Mouse (Mus musculus) kidney, postnatal 14 days (tissue): ENCODE measurements around the gene B3gntl1.

Source experiments
- DNase-seq: peaks from one replicate; pipeline ENCODE4 v3.0.0; 2022; ENCODE audit warnings: mixed read lengths

Gene B3gntl1

DNA sequence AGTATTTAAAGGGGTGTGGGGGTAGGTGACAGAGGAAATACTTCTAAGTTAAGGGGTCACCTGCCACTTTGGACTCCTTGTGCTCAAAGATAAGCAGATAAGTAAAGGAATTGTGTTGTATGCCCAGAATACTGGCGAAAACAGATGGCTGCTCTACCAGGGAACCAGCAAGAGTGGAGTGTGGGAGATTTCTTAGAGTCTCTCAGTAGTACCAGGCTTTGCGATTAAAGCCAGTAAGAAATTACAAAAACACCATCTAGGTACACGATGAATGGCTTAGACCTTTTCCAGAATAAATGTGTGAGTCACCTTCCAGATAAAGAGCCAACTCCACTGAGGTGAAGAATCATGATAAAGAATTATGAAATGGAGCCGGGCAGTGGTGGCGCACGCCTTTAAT is 27.6 kb downstream of the B3gntl1 start:
- DNase-seq = no peak

DNA sequence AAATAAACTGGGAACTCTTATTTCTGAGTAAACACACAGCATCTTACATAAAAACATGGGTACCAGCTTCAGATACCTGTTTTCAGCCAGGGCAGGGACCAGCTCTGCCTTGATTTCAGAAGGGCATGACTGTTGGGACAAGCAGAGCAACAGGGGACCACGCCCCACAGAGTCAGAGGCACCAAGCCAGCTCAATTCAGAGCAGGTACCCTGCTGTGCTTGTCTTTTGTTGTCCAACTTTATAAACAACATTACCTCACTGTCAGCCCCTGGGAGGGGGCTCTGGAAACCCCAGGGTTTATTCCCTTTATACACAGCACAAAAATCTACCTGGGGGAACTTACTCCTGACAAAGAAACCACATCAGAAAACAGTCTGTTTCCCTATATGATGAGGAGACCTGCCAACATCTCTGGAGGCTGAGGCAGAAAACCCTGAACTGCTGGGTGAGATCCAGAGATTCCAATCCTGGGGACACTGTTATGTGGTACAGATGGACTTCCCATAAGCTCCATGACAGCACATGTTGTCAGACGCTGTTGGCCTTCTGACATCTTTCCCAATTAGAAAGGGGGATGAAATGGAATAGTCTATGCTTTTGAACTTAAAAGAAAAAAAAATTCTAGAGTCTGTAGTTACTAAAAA is 31.3 kb downstream of the B3gntl1 start:
- DNase-seq = no peak

DNA sequence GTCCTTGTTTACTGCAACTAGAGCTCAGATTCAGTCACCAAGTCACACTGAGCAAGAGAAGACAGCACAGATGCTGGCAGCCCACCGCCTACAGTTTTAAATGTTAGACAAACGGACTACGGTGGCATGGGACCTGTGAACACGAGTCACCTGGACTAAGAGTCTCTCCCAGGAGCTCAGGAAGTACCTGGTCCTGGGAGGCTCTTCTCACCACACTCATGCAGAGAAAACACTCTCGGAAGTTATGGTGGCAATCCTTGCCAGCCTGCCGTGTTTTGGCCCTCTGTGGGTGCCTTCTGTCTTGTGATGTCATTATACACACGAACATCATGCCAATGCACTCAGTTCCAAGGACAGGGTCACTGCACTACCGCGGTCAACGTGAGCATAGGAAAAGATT is 36.3 kb downstream of the B3gntl1 start:
- no peak for DNase-seq

DNA sequence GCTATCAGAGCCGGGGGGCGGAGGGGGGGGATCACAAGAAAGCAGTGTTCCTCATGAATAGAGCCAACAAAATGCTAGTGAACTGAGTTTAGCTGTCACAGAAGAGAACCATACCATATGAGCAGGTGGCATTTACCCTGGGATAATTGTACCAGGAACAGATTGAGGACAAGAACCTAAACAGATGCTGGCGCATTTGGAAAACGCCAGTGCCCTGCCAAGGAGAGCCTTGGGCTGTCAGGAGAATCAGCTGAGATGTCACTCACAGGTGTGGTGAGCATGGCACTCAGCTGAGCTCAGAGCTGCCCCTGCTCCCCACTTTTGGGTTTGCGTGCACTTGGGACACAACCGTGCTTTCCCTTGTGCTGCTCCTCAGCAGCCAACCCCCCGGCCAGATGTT is 41.5 kb downstream of the B3gntl1 start:
- DNase-seq = no peak

DNA sequence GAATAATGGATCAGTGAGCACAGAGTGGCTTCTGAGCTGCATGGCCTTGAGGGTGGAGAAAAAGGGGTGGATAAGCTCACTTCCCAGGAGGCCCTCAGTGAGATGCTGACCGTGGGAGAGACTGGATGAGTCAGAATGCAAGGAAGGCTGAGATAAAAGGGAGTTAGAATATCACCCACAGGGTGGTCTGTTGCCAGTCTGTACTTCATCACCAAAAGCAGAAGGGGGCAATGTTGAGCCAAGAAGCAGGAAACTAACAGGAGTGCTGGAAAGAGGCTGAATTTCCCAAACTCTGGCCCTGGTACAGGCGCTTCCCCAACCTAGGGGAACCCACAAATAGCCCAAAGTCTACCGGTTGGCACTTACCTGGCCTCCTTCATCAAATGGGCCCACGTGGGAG is 42.5 kb downstream of the B3gntl1 start:
- no peak for DNase-seq

DNA sequence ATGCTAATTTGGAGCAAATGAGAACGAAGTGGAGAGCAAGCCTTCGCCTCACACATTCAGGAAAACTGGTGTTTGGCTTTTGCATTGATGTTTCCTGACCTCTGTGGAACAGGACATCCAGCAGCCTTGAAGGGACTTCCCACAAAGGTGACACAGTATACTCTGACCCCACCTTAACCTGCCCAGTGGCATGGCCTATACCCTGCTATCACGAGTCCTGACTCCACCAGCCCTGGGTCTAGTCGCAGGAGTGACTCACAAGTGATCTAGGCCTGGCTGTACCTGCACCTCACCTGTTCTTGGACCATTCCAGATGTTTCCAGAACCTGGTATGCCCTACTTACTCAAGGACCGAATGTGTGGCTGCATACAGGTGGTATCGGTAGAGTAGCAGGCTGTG is 43.4 kb downstream of the B3gntl1 start:
- DNase-seq = no peak

DNA sequence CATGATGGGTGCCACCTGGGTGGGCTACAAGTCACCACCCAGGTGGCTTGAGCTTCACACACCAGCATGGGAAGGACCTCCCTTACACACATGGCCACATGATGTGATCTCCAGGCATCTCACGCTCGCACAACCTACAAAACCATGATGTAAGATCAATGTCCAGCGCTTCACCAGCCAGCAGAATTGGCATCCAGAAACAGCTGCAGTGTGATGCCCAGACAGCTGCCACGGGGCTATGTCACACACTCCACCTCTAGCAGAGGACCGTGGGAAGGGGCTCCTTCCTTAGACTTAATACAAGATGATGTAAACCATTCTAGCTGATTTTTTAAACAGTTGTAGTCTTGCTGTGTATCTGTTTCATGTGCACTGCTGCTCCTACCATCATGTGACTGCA is 45.4 kb downstream of the B3gntl1 start:
- no peak for DNase-seq

DNA sequence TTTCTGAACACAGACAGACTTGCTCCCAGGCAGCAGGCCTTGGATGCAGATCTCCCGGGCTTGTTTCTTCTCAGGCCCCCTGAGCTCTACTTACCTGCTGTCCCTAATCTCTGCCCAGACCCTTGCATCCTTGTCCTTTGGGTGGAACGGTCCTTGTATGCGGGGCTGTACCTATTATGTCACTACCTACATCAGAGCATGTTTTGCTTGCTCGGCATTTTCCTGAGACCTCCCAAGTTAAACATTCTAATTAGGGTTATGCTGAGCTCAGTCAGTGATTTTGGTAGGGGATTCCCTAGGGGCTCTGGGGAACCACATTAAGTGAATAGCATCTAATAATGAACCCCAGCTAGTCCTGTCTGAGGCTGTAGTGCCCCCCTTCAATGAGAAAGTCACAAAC is 47.9 kb downstream of the B3gntl1 start:
- no peak for DNase-seq

DNA sequence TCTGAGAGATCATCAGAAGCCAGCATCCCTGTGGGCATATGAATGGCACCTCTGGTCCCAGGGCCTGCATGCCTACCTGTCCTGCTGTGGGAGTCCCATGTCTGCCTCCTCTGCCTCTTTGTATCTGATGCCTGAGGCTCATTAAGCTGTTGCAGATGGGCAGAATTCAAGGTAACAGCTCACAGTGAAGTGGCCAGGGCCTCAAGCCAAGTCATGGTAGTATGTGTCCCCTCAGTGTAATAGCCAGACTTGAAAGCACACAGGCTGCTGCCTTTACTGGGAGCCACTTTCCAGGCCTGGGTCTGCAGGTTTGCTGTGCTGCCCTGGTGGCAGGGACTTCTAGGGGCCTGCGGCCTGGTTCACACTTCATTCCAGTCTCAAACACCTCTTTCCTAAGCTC is 55.6 kb downstream of the B3gntl1 start:
- no peak for DNase-seq

DNA sequence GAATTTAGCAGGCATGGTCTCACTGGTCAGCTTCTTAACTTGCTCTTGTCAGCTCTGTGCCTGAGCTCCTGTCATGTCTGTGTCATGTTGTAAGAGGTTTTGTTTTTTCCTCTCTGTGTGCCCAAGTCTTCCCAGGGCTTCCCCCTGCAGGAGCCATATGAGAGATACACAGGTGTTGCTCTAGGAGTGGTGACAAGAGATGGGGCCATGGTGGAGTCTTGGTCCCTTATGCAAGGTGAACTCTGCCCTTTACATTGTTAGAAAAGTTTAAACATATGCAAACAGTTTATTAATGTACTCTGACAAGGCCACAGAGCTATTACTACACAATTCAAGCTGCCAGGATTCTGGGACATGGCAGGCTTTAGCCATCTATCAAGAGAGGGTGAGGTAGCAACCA is 56.5 kb downstream of the B3gntl1 start:
- no peak for DNase-seq

DNA sequence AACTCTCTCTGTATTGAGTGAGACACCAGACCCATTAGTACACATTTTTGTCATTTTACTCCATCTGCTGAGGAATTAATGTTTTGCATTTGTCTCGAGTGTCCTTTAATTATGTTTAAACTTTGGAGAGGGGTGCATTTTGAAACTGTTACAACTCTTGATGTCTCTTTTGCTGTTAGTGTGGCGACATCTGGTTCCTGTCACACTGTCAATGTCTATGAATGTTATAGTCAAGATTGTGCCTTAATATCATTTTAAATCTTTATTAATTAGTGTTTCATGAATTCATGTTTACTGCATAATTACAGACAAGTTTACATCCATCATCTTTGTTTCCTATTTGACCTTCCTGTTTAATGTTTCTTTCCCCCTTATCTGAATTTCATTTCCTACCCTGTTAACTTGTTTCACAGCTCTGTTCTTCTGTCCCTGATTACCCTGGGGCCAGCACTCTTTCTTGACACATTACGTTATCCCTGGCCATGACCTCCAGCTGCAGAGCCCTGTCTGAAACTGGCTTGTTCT is 56.9 kb downstream of the B3gntl1 start:
- DNase-seq = peak; percentile 24

DNA sequence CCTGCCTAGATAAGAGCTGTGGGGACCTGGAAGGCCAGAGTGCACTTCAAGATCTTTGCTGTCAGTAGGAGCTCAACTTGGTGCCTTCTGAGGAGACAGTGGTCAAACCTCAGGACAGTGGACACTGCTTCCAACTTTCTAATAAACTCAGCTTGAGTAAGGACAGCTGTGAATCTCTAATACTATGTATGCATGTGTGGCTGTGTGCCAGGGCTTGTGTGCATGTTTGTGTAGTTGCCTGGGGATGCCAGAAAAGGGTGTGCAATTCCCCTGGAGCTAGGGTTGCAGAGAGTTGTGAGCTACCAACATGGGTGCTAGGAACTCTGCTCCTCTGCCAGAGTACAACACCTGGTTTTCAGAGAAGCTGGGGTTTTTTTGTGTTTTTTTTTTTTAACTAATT is 62.0 kb downstream of the B3gntl1 start:
- no peak for DNase-seq

DNA sequence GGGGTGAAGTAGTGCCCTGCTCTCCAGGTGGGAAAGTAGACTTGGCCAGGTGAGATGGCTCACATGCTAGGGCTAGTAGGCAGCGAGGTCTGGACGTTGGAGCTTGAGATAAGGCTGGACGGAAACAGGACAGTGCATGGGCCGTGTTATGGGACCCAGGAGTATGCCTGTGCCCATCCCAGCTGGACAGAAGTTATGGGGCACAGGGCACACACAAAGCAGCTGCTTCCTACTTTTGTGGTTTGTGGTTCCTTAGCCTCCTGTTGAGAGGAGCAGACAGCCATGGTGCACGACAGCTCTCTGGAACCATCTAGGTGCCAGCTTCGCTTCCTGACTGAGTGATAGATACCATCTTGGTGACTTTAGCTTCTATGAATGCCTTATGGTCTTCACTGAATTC is 67.3 kb downstream of the B3gntl1 start:
- DNase-seq = no peak

DNA sequence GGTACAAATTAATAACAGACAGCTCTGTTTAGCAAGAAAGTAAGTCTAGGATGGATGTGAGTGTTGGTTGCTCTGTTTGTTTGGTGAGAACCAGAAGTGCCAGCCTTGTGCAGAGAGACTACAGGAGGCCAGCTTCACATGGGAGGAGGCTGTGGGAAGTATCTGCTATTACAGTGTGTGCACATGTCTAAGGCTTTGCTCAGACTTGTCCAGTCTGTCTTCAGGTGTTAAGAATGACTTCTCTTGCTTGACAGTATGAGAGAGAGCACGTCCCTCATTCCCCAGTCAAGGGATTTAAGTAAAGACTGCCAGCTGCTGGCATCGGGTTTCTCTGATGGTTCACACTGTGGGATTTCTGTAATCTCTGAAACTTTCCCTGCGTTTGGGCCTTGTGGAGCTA is 71.5 kb downstream of the B3gntl1 start:
- DNase-seq = no peak

DNA sequence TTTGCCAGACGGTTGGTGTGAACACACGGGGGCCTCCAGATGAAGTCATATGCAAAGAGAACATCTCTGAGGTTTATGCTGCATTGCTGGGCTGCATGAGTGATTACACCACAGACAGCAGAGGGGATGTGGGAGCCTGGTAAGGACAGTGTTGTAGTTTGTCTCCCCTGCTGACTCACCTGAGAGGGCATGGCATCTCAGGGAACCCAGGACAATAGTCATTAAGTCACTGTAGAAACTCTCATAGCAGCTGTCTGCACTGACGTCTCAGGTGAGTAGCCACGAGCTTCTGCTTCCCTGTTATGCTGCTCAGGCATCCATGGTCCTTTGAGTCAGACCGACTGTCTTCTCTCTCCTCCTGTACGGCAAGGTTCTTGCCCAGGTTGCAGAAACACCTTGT is 75.7 kb downstream of the B3gntl1 start:
- no peak for DNase-seq

DNA sequence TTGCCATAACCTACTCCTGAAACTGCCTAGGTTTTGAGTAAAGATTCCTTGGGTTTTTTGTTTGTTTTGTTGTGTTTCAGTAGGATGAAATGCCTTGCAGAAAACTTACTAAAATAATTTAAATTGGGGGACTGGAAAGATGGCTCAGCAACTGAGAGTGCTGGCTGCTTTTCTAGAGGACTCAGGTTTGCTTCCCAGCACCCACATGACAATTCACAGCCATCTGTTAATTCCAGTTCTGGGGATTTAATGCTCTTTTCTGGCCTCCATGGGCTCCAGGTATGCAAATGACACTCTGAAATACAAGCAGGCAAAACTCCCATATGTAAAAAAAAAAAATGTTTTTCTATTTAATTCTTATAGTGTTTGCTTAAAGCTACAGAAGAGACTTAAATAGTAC is 91.1 kb downstream of the B3gntl1 start:
- DNase-seq = no peak
